Comparison of ENCODE assay signal across 30 mouse cellular contexts in genomic region chr13:101661567-101661966, GRCm38 (mm10).
DNase-seq lines count a peak whose midpoint lies in the region; ATAC-seq and TF ChIP-seq lines count a peak whose summit lies in the region.
"Had no signal": no experiment of that assay in that cellular context is flagged by ENCODE, and none has a peak within 500 bp of the region (broad histone marks: within the 10 kb centered on the region; RNA-seq: fewer than 3 reads in every experiment).

No protein-coding gene starts in this region.

- no peak overlapping the region for H3K27ac ChIP-seq in liver, embryonic 15.5 days (replicated peaks)
- H3K27ac ChIP-seq in stomach, postnatal 0 days (replicated peaks), result no peak overlapping the region
- H3K27ac ChIP-seq in midbrain, embryonic 16.5 days (ENCODE audit: low read length), result no peak overlapping the region
- H3K27ac ChIP-seq: embryonic facial prominence, embryonic 12.5 days; gastrocnemius, adult 2 months; kidney, postnatal 0 days; midbrain, embryonic 10.5 days; midbrain, embryonic 15.5 days; neural tube, embryonic 12.5 days had no signal

- H3K4me2 ChIP-seq in liver, embryonic 15.5 days, result no peak overlapping the region
- no peak overlapping the region for H3K4me2 ChIP-seq in stomach, postnatal 0 days (replicated peaks; ENCODE audit: low read depth)
- H3K4me2 ChIP-seq in midbrain, embryonic 16.5 days (ENCODE audit: low read length), result no peak overlapping the region
- H3K4me2 ChIP-seq: embryonic facial prominence, embryonic 12.5 days; midbrain, embryonic 15.5 days; neural tube, embryonic 12.5 days had no signal

- no peak overlapping the region for H3K9ac ChIP-seq in liver, embryonic 15.5 days
- no peak overlapping the region for H3K9ac ChIP-seq in stomach, postnatal 0 days (ENCODE audit: low read length)
- H3K9ac ChIP-seq in midbrain, embryonic 16.5 days (ENCODE audit: low read depth, low read length), result no peak overlapping the region
- H3K9ac ChIP-seq: embryonic facial prominence, embryonic 12.5 days; midbrain, embryonic 15.5 days; neural tube, embryonic 12.5 days had no signal

- no peak for TF ChIP-seq CTCF in stomach, postnatal 0 days (IDR thresholded peaks at IDR 0.05; ENCODE audit: low read depth)

- DNase-seq in c-Kit-positive CD71-positive TER-119-negative erythroid progenitor cells, embryonic 14.5 days (ENCODE audit: low read depth), result peak; percentile 47
- DNase-seq in liver, result peak; percentile 16
- no peak for DNase-seq in stomach, postnatal 0 days (ENCODE audit: low spot score)
- DNase-seq: adrenal gland, postnatal 14 days; B cell, adult 2 months; cerebellum, adult 18-20 months; cerebellum, postnatal 36 days; gastrocnemius, adult 2 months; heart, postnatal 14 days; kidney, adult 2 months; kidney, postnatal 4 days; lung, postnatal 4 days; right cerebral cortex, adult 18-20 months; spleen, adult 18-20 months; thymus, adult 18-20 months; thymus, postnatal 36 days had no signal

- no peak overlapping the region for H3K4me3 ChIP-seq in liver, embryonic 15.5 days (replicated peaks)
- H3K4me3 ChIP-seq in stomach, postnatal 0 days (ENCODE audit: low read depth, low read length), result no peak overlapping the region
- H3K4me3 ChIP-seq in midbrain, embryonic 16.5 days (ENCODE audit: low read depth, low read length), result no peak overlapping the region
- H3K4me3 ChIP-seq: embryonic facial prominence, embryonic 12.5 days; gastrocnemius, adult 2 months; midbrain, embryonic 10.5 days; midbrain, embryonic 15.5 days; myocyte; neural tube, embryonic 12.5 days had no signal

- H3K9me3 ChIP-seq in liver, embryonic 15.5 days (replicated peaks), result no peaks in the 10 kb centered on the region
- H3K9me3 ChIP-seq in stomach, postnatal 0 days (ENCODE audit: control insufficient read depth, low read length), result no peaks in the 10 kb centered on the region
- no peaks in the 10 kb centered on the region for H3K9me3 ChIP-seq in midbrain, embryonic 16.5 days (replicated peaks; ENCODE audit: control insufficient read depth, low read length, poor library complexity, severe bottlenecking)
- H3K9me3 ChIP-seq: embryonic facial prominence, embryonic 12.5 days; midbrain, embryonic 10.5 days; midbrain, embryonic 15.5 days; neural tube, embryonic 12.5 days had no signal

- ATAC-seq in liver, embryonic 15.5 days (ENCODE audit: insufficient read depth), result peak; percentile 60
- peak; percentile 48; the same call in 1 of the 2 replicates for ATAC-seq in stomach, postnatal 0 days (ENCODE audit: low FRiP score, low TSS enrichment)
- no peak for ATAC-seq in monocyte, adult 5-6 weeks (replicated peaks; ENCODE audit: insufficient number of reproducible peaks, low FRiP score, low TSS enrichment, poor library complexity, severe bottlenecking)
- ATAC-seq in activated CD4-positive, CD25-positive, alpha-beta regulatory T cell, adult 4 months, result no peak
- ATAC-seq in midbrain, embryonic 16.5 days, result no peak
- ATAC-seq: forebrain, embryonic 16.5 days; hindbrain, embryonic 16.5 days; lung, postnatal 0 days; midbrain, embryonic 15.5 days; Patski had no signal

- no peaks in the 10 kb centered on the region for H3K27me3 ChIP-seq in liver, embryonic 15.5 days
- no peaks in the 10 kb centered on the region for H3K27me3 ChIP-seq in stomach, postnatal 0 days (ENCODE audit: control insufficient read depth, insufficient read depth, low read length)
- H3K27me3 ChIP-seq in midbrain, embryonic 16.5 days (ENCODE audit: control insufficient read depth, insufficient read depth, low read depth, low read length), result no peaks in the 10 kb centered on the region
- H3K27me3 ChIP-seq: embryonic facial prominence, embryonic 12.5 days; midbrain, embryonic 15.5 days; neural tube, embryonic 12.5 days; Patski had no signal

- H3K36me3 ChIP-seq in liver, embryonic 15.5 days (replicated peaks), result no peaks in the 10 kb centered on the region
- H3K36me3 ChIP-seq in stomach, postnatal 0 days (ENCODE audit: control insufficient read depth, insufficient read depth, low read length), result no peaks in the 10 kb centered on the region
- no peaks in the 10 kb centered on the region for H3K36me3 ChIP-seq in midbrain, embryonic 16.5 days (ENCODE audit: control insufficient read depth, insufficient read depth, low read length)
- H3K36me3 ChIP-seq: embryonic facial prominence, embryonic 12.5 days; midbrain, embryonic 10.5 days; midbrain, embryonic 15.5 days; neural tube, embryonic 12.5 days had no signal

- H3K4me1 ChIP-seq in liver, embryonic 15.5 days (replicated peaks), result peaks cover 53% of the 10 kb centered on the region
- H3K4me1 ChIP-seq in stomach, postnatal 0 days (replicated peaks; ENCODE audit: control insufficient read depth, insufficient read depth), result no peaks in the 10 kb centered on the region
- no peaks in the 10 kb centered on the region for H3K4me1 ChIP-seq in midbrain, embryonic 16.5 days (ENCODE audit: control insufficient read depth, insufficient read depth, low read length)
- H3K4me1 ChIP-seq: embryonic facial prominence, embryonic 12.5 days; midbrain, embryonic 15.5 days; neural tube, embryonic 12.5 days had no signal

- 18% methylated on average over 6 of the region's 6 CpGs for WGBS in liver, embryonic 15.5 days (ENCODE audit: insufficient replicate concordance)
- 66% methylated on average over 6 of the region's 6 CpGs for WGBS in stomach, postnatal 0 days
- WGBS in midbrain, embryonic 16.5 days, result 86% methylated on average over 6 of the region's 6 CpGs

- TF ChIP-seq EP300 in stomach, postnatal 0 days (optimal IDR thresholded peaks at IDR 0.05), result no peak

Comparison
In these comparisons a context has a peak if more than half of its experiments do, and no peak if none do; other contexts are left out.
1. ATAC-seq: peak in liver, embryonic 15.5 days (single experiment) and stomach, postnatal 0 days (single experiment); none in monocyte, adult 5-6 weeks (single experiment), activated CD4-positive, CD25-positive, alpha-beta regulatory T cell, adult 4 months (single experiment) and midbrain, embryonic 16.5 days (single experiment).